Mouse (Mus musculus) MEL-GATA-1-ER (cell line): Measurements from ENCODE around the gene Flywch1.

Experiments
- DNase-seq: peaks from one replicate; pipeline ENCODE4 v3.0.0-alpha.2; 2012; ENCODE audit warnings: low read depth; ENCODE audit errors: extremely low read depth

Gene Flywch1

DNA sequence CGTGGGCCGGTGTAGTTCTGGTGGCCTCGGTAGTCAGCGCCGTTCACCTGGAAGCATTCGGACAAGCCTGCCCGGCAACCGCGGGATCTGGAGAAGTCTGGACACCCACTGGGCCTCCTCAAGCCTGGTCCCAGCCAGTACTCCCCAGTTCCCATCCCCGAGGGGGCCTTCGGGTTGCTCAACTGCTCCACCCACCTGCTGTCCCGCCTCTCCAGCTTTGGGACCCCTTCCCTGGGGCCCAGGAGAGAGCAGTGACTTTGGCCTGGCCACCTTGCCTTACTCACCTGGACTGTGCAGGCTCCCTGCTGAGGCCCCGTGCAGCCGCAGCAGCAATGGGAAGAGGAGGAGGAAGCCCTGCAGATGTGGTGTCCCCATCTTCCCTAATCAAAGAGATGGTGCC is 26.8 kb downstream of the Flywch1 start:
- DNase-seq: no peak

DNA sequence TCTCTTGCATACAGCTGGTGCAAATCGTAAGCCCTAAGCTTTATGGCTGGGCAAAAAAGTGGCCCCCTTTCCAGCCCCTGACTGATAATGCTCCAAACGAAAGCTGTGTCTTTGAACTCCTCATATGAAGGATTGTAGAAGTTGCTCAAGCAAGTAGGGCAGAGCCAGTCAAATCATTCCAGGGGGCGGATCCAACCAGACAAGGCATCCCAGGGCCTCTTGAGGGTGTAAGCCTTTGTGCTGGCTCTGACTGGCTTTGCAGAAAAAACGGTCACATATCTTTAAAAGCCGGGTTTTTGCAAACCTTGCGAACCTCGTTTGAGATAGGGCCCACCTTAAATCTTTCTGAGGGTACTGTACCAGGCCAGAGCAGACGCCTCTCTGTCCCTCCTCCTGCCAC is 27.3 kb downstream of the Flywch1 start:
- no peak for DNase-seq

DNA sequence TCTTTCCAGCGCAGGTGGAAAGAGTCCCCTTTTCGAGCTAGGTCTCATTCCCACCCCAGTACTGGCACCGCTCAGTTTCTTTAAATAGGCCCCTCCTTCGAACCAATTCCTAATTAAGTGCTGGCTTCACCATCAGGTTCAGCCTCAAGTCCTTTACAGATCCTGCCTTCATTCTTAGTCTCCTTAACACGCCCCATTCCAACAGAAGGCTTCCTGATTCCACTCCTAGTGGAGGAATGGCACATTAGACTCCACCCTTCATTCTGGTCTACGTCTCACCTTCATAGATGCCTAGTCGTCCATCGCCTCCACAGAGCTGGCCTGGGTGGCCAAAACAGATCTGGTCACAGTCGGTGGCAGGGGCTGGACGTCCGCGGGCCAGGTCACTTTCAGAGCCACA is 28.5 kb downstream of the Flywch1 start:
- no peak for DNase-seq

DNA sequence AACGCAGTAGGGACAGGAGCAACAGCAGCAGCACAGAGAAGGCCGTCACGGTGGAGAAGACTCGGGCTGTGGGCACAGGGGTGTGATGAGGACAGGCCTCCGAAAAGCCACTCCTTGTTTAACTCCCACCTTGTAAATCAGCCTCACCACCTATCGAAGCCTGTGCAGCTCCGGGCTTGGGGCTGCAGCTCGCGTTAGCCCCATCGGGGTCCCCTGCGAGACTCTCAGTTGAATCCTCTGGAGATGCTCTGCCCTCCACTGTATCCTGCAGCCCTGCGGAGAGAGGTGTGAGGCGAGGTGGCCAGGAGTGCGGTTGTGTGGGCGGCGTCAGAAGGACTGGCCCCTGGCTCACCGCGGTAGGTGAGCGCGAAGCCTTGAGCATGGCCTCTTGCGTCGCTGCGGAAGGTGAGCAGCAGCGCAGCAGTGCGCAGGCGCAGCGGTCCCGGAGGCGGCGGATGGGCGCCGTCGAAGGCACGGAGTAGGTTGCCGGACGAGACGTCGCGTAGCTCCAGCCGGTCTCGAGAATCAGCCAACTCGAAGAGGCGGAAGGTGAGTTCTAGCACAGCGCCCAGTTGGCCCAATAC is 29.1 kb downstream of the Flywch1 start:
- DNase-seq: no peak

DNA sequence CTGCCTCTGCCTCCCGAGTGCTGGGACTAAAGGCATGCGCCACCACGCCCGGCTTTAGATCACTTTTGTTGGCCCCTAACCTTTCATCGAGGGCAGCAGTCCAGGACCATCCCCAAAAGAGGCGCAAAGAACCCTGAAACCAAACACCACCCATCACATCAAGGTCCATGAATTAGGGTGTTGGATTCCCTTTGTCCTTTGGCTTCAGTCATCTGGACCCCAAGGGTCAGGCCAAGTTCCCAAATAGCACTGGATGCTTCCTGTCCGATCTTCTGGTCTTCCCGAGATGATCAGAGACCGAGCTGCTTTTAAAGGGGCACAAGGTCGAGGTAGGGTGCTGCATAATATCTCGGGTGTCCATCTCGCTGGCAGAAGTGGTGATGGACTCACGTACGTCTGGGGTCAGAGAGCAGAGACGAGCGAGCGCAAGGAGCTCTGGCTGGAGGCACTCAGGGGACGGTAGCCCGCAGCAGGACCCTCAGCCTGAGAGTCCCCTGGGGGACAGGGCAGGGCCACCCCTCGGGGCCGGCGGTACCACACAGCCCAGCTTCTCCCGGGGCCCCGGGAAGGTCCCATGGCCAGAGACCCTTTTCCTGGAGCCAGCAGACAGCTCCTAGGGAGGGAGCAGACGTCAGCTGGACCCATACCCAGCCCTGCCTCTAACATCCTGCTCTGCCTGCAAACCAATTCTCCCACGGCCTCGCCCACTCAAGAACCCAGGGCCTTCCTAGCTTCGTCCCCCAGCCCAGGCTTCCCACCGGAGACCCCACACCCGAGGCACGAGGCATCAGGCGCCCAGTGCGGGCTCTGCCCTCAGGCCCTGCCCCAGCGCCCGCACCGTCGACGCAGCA is 29.8 kb downstream of the Flywch1 start:
- no peak for DNase-seq

DNA sequence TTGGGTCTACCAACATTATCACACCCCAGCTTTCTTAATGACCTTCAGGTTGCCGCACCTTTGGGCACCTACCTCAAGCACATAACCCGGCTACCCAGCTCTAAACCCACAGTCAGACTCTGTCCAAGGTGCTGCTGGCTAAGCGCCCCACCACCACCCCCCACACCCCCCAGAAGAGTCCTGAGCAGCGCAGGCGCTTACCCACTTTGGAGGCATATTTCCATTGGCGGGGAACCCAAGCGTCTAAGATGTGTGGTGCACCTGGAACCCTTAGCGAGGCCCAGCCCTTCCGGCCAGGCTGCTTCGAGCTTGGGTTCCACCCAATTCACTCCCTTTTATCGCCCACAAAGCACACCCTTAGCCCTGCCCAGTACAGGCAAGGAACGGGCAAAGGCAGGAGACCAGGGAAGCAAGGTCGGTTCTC is 30.8 kb downstream of the Flywch1 start, which contains the start of gene Paqr4:
Paqr4 (minus strand) TSS at position 270 of the 424 bp plus-strand sequence.
- DNase-seq: peak; percentile 17

DNA sequence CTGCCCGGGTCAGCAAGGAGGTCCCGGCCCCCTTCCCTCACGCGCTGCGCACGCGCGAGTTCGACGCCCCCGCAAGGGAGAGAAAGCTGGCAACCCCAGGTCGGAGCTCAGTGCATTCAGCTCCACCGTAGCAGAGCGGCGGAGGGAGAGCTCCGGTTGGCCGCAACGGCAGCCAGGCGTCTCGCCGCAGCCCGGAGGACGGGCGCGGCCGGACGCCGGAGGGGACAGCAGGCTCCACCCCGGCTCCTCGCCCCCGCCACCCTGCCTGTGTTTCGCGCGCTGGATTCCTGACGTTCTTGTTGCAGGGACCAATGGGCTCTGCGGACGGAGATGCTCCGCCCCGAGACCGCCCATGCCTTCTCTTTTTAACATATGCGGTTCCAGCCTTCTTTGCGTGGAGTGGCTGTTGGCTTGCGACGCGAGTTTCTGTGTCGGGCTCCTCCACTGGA is 31.2 kb downstream of the Flywch1 start:
- DNase-seq: peak; percentile 67

DNA sequence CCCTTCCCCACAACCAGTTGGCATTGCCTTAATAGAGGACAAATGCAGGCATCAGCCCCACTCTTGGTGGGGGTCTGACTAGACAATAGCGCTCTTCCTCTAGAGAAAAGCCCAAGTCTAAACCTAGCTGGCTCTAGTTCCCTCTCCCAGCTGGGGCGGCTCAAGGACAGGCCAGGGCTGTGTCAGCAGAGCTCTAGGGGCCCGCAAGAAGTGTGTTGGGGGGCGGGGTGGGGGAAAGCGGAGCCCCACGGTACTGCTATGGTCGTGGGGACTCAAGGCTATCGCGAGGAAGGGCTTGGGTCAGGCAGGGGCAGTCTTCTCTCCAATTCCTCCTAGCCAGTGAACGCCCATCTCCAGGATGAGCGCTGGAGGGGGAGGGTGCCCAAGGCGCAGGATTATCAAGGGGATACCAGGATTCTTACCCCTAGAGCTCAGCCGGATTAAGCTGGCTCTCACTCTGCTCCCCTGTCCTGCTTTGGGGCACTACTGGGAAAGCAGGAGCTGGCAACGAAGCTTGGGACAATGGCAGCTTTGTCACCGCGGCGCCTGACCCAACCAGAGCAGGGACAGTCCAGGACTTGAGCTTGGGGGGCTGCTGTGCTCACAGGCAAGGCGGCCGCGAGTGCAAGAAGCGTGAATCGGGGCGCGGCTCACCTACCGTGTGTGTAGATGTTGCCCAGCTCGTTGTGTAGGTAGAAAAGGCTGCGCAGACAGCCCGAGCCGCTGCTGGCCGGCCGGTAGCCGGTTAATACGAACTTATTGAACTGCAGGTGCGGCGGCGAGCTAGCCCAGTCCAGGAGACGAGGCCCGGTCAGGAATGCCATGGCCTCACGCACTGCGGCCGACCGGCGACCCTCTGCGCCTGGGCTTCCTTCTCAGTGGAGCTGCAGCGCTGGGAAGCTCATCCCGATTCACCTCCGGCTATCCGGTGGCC is 31.9 kb downstream of the Flywch1 start:
- DNase-seq: no peak

DNA sequence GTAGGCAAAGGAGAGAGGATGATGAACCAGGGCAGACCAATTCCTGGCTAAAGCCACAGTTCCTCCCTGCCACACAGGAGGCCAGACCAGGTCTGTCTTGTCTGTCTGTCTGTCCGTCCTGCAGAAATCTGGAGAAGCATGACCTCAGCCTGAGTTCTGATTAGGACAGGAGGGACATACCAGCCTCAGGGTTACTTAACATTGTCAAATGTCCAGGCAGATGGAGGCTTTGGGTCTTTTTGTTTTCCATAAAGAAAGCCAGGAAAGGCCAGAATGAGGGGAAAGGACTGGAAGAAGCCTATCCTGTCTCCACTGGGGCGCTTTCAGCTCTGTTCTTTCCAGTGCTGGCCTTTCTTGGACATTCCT is 32.6 kb downstream of the Flywch1 start:
- no peak for DNase-seq

DNA sequence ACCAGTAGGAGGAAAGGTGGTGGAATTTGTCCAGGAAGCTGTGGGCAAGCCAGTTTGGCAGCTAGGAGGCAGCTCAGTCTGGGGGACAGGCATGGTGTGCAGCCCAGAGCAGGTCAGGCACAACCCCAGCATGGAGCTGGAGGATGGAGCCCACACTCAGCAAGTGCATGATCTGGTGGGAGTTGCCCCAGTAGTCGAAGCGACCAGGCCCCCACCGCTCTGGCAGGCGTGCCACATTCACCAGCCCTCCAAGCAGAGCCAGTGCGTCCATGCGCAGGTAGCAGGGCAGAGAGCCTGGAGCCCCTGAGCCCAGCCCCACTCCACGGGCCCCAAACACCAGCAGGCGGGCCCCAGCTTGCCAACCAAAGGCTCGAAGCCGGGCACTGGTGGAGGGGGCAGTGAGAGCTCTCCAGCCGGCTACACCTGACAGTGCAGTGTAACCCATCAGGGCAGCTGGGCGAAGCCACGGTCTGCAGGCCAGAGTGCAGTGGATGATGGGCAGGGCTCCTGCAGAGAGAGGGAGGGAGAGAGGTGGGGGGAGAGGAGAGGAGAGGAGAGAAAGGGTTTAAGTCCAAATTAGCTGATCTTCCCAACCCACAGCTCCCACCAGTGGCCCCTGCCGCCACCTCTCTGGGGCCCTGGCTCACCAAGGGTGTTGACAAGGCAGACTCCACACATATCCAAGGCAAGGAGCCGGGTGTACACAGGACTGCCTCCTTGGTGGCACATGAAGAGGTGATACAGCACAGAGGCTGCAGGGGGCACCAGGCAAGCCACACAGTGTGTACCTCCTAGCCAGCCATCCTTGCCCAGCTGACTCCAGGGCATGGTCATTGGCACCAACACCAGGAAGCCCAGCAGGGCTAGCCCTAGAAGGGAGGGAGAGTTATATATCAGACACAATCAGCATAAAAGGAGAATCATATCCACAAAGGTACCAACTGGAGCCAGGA is 33.6 kb downstream of the Flywch1 start:
- DNase-seq: no peak

DNA sequence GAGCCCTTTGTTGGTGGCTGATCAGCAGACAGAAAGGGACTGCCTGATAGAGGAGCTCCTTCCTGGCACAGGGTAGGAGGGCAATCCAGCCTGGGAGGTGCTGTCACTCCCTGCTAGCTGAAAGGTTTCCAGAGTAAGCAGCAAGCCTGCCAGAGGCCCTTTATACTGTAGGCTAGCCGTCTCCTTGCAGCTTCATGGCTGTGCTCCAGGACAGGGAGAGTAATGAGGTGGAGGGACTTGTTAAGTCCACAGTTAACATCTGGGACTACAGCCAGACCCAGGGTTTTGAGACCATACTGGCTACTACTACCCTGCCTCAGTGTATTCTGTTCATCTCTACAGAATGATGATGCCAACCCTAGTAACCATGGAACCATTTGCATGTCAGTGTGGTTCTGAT is 37.1 kb downstream of the Flywch1 start:
- no peak for DNase-seq

DNA sequence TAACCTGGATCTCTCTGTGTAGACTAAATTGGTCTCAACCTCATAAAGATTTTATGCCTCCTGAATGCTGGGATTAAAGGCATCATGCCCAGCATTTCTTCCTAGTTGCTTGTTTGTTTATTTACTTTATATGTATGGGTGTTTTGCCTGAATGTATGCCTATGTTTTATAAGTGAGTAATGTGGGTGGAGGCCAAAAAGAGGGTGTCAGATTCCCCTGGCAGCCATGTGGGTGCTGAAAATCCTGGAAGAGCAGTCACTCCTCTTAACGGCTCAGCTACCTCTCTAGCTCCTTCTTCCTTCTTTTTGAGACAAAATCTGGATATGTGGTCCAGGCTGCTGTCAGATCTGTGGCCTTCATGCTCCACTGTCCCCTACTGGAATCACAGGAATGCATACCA is 41.0 kb downstream of the Flywch1 start:
- no peak for DNase-seq

DNA sequence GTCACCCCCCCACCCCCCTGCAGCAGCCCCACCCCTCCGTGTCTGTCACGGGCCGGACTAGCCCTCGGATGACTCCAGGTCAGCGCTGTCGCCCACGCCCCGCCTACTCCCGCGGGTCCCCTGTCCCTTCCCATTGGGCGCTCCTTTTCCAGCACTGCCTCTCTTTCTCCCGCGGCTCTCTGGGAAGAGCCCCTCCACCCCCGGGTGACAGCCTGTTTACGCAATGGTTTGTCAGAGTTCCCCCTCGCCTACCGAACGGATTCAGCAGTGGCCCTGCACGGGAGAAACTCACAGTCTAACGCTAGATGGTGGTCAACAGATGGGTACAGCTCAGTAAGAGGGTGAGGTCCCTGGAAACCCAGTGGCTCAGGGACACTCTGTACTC is 44.7 kb downstream of the Flywch1 start:
- DNase-seq: peak; percentile 46

DNA sequence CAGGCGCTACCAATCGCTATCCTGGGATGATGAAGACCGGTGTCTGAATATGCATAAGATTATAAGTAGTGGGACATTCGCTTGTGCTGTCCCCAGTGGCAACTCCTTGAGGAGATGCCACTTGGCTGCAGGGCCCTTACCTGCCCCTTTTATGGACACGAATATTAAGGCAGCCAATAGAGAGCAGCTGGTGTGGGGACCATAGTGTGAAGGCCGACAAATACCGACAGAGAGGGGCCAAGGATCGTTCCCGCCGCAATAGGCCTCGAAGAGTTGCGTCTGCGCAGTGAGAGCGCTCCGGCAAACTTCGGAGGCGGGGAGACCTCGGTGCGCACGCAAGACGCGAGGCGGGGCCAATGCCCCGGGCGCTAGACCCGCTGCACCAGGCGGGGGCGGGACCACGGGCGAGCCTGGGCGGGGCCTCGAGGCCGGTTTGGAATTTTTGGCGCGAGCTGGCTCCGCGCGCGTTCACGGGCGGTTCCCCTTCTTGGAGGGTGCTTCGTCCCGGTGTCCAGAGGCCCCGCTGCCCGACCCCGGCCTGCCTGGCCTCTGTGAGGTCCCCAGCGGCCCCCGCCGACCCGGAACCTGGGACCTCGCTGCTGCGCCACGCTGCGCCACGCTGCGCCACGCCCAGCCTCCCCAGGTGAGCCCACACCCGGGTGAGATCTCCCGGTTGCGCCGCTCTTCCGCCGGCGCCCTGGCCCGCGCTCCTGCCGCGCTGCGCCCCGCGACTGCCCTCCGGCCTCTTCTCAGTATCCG is 45.2 kb downstream of the Flywch1 start, which contains the start of gene Pkmyt1:
Pkmyt1 (plus strand) TSS at position 338 of the 759 bp plus-strand sequence.
- DNase-seq: peak; percentile 76

DNA sequence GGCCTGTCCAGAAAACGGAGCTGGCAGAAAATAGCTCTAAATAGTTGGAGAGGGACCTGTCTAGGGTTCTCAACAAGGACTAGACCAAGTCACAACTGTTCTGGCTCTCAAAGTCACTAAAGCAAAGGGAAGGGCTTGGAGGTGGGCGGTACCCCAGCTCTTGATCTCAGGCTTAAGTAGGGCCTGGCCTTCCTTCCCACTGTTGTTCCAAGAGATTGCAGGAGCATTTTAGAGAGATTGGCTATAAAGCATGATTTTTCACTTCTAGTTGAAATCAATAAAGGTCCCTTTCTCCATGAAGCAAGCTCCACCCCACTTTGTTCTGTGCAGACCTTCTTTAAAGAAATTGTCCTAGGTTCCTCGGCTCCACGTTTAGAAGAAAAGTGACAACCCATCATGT is 45.9 kb downstream of the Flywch1 start:
- peak; percentile 46 for DNase-seq

DNA sequence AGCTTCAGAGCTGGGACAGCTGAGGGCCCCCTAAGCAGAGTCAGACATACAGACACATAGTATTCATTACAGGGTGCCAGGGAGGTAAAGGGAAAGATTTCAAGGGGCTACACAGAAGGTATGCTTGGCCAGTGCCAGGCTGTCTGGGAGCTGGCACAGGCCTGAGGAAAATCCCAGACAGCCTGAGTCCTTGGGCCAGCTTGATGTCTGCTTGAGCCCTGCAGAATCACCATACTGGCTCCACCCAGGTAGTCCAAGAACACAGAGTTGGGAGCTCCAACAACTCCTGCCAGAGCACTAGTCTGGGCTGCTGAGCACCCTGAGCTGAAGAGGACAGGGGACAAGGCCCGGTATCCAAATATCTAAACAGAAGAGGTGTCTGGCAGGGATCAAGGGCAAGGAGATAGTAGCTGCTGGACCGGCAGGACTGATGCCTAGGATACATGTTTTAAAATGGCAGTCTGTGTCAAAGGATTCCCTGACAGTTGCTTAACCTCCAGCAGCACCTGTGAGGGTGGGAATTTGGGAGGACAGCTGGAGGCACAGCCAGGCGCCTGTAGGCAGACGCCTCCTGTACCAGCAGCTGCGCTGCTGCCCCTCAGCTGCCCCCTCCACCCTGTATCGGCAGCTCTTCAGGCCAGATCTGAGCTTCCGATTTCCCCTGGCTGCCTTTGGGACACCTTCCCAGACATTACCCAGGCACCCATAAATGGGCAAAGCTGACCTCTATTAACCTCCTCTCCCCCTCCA is 48.9 kb downstream of the Flywch1 start, which contains the start of gene 1520401A03Rik:
1520401A03Rik (minus strand) TSS at position 408 of the 750 bp plus-strand sequence.
- no peak for DNase-seq

DNA sequence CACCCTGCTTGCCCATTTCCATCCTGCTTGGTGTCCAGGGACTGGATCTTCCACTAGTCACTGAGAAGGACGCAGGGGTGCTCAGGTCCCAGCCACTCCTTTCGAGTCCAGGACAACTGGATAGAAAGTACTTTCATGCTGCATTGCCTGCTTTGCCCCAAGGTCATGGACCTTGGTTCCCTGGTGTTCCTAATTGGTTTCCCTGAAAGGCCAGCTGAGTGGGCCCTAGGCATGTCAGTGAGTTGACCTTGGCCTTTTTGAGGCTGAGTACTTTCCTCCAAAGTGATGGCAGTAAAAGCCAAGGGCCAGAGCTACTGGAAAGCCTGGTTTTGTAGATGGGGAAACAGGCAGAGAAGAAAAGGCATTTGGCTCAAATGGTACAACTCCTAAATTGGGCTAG is 49.5 kb downstream of the Flywch1 start:
- no peak for DNase-seq

DNA sequence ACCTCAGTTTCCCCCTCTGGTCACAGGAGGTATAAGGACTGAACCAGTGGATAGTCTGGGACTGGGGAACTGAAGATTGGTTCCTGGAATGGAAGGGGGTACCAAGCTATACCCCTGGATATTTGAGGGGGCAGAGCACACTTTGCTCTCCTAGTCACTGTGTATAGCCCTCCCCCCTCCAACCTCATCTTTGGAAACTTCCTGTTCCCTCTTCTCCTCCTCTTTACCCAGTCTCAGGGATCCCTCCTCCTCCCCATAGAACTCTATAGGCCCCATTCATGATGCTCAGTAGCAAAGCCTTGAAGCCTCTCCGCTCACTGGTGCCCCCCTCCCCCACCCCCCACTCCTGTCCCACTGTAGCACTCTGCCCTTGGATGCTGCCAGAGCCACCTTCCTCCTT is 51.9 kb downstream of the Flywch1 start:
- DNase-seq: no peak

DNA sequence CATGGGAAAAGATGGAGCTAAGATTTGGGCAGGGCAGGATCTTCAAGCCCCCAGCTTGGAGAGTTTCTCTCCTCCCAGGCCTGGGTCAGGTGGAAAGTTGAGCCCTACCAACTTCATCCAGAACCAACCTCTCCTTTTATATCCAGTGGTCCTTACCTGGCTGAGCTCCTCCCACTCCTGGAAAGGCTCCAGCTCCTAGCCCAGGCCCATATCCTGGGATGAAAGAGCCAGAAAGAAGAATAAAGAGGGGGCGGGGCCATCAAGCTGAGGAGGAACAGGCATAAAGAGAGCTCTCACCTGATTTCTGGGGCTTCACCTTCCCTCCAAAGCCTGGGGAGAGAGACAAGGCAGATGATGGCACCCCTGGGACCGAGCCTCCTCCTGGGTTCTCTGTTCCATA is 54.4 kb downstream of the Flywch1 start:
- DNase-seq: no peak
